Mouse (Mus musculus) thymus, adult 2 months (tissue): Measurements from ENCODE around the gene Timm8a1. TPM values are rescaled to one million over a fixed set of nuclear protein-coding genes. Genes with fewer than 3 reads are reported as not detected.

Experiments
- DNase-seq: peaks from one replicate; pipeline ENCODE4 v3.0.0; 2021
- H3K27ac ChIP-seq: fragments of 200-500 bp; 2 replicates; pipeline ENCODE4 v1.5.1; 2012; ENCODE audit warnings: low read length, control low read depth; ENCODE audit not compliant: control insufficient read depth, insufficient read depth
- H3K27me3 ChIP-seq: fragments of 200-500 bp; 2 replicates; pipeline ENCODE4 v1.6.1; 2012; ENCODE audit warnings: mild to moderate bottlenecking, low read length, moderate library complexity, mixed read lengths; ENCODE audit not compliant: control insufficient read depth, insufficient read depth
- H3K36me3 ChIP-seq: fragments of 200-500 bp; 2 replicates; pipeline ENCODE4 v1.6.1; 2012; ENCODE audit warnings: mild to moderate bottlenecking, low read length, moderate library complexity; ENCODE audit not compliant: control insufficient read depth, insufficient read depth
- H3K4me1 ChIP-seq: fragments of 200-500 bp; replicated peaks from 2 replicates; pipeline ENCODE4 v1.6.1; 2012; ENCODE audit warnings: low read length; ENCODE audit not compliant: control insufficient read depth, insufficient read depth
- H3K4me3 ChIP-seq: fragments of 200-500 bp; 2 replicates; pipeline ENCODE4 v1.5.1; 2012; ENCODE audit warnings: mild to moderate bottlenecking, low read length, control low read depth, moderate library complexity; ENCODE audit not compliant: control insufficient read depth, insufficient read depth
- CTCF ChIP-seq: fragments of 200-500 bp; IDR thresholded peaks from 2 replicates; pipeline ENCODE4 v1.5.1; 2012; ENCODE audit warnings: mild to moderate bottlenecking, control low read depth, low read length, moderate library complexity, borderline replicate concordance; ENCODE audit not compliant: control insufficient read depth, poor library complexity, insufficient read depth; ENCODE audit errors: extremely low read depth
- POLR2A ChIP-seq: fragments of 200-500 bp; IDR thresholded peaks from 2 replicates; pipeline ENCODE4 v1.6.1; 2012; ENCODE audit warnings: mild to moderate bottlenecking, low read length, control low read depth, moderate library complexity; ENCODE audit not compliant: control insufficient read depth, poor library complexity, insufficient read depth; ENCODE audit errors: extremely low read depth
- WGBS: fragments of 180-500 bp; shearing (Covaris S2); methylation state at CpG from one replicate; pipeline ENCODE4 v1.1.7; 2018; 5-methylcytosine and 5-hydroxymethylcytosine counted together
- polyA plus RNA-seq: library from polyadenylated mRNA; depleted of rRNA; stranded (reverse); fragments of >200 nt; gene quantifications from 2 replicates; pipeline ENCODE4 v1.2.3, GENCODE M21; 2012; rRNA removed

Timm8a1 gene
- polyA plus RNA-seq, 1 experiment = 1.8 TPM

GRCm38 (mm10) chrX:134525260-134525659 is 16.4 kb downstream of the Timm8a1 start:
- no peaks in the 10 kb centered on the region for H3K27me3 ChIP-seq
- no peak for DNase-seq
- WGBS = 91% methylated on average over 4 of the region's 4 CpGs
- H3K36me3 ChIP-seq = no peaks in the 10 kb centered on the region
- H3K27ac ChIP-seq = no peak overlapping the region
- H3K4me1 ChIP-seq = no peaks in the 10 kb centered on the region
- no peak overlapping the region for H3K4me3 ChIP-seq
- no peak for TF ChIP-seq POLR2A
- no peak for TF ChIP-seq CTCF

- Histone ChIP-seq H3K4me1 (no peaks in the 10 kb centered on the region), H3K27ac (no peak overlapping the region), H3K36me3 (no peaks in the 10 kb centered on the region), H3K4me3 (no peak overlapping the region), H3K27me3 (no peaks in the 10 kb centered on the region)
- 69% methylated on average over 4 of the region's 4 CpGs for WGBS
- no peak for TF ChIP-seq POLR2A
- no peak for TF ChIP-seq CTCF
- DNase-seq = no peak
Observed at GRCm38 (mm10) chrX:134523772-134524171, 17.9 kb downstream of the Timm8a1 start.

GRCm38 (mm10) chrX:134509473-134509872 is 32.2 kb downstream of the Timm8a1 start:
- Histone ChIP-seq H3K36me3 (no peaks in the 10 kb centered on the region), H3K4me3 (no peak overlapping the region), H3K27me3 (no peaks in the 10 kb centered on the region), H3K27ac (no peak overlapping the region), H3K4me1 (no peaks in the 10 kb centered on the region)
- TF ChIP-seq CTCF (no peak), POLR2A (no peak)
- DNase-seq = no peak
- 13% methylated on average over 2 of the region's 2 CpGs for WGBS

- no peaks in the 10 kb centered on the region for H3K36me3 ChIP-seq
- no peaks in the 10 kb centered on the region for H3K4me1 ChIP-seq
- H3K27me3 ChIP-seq = no peaks in the 10 kb centered on the region
- no peak for TF ChIP-seq CTCF
- TF ChIP-seq POLR2A = no peak
- WGBS = 88% methylated on average over 6 of the region's 6 CpGs
- H3K4me3 ChIP-seq = no peak overlapping the region
- H3K27ac ChIP-seq = no peak overlapping the region
- DNase-seq = no peak
Observed at GRCm38 (mm10) chrX:134507977-134508376, 33.7 kb downstream of the Timm8a1 start.

- Histone ChIP-seq H3K36me3 (no peaks in the 10 kb centered on the region), H3K27ac (no peak overlapping the region), H3K27me3 (no peaks in the 10 kb centered on the region), H3K4me3 (no peak overlapping the region), H3K4me1 (no peaks in the 10 kb centered on the region)
- WGBS = 83% methylated on average over 8 of the region's 8 CpGs
- DNase-seq = no peak
- TF ChIP-seq POLR2A (no peak), CTCF (no peak)
Observed at GRCm38 (mm10) chrX:134500651-134501050, 41.0 kb downstream of the Timm8a1 start.

Other genes with a start within 250 kb of the Timm8a1 start
- 1.9 and 2.3 TPM in 2 replicates for gene Tmem35a, start 246.6 kb downstream of the Timm8a1 start, polyA plus RNA-seq
- gene Cenpi, start 233.8 kb downstream of the Timm8a1 start, polyA plus RNA-seq = 5.5 and 6.4 TPM in 2 replicates
- 0.97 and 1.1 TPM in 2 replicates for gene Drp2, start 137.3 kb downstream of the Timm8a1 start, polyA plus RNA-seq
- gene Taf7l, start 65.4 kb downstream of the Timm8a1 start, polyA plus RNA-seq = not detected in 2 replicates
- gene Btk, start 41.7 kb upstream of the Timm8a1 start, polyA plus RNA-seq = 1.4 and 1.5 TPM in 2 replicates
- gene Rpl36a, start 43.8 kb upstream of the Timm8a1 start, polyA plus RNA-seq = 157 and 177 TPM in 2 replicates
- gene Gla, start 59.3 kb upstream of the Timm8a1 start, polyA plus RNA-seq = 2.0 TPM in 2 replicates
- gene Hnrnph2, start 59.3 kb upstream of the Timm8a1 start, polyA plus RNA-seq = 15.9 and 18.2 TPM in 2 replicates
- 0.70 and 0.73 TPM in 2 replicates for gene Armcx4, start 144.7 kb upstream of the Timm8a1 start, polyA plus RNA-seq
- gene Armcx1, start 176.1 kb upstream of the Timm8a1 start, polyA plus RNA-seq = 2.8 TPM in 2 replicates
- 3.4 and 4.0 TPM in 2 replicates for gene Armcx6, start 209.6 kb upstream of the Timm8a1 start, polyA plus RNA-seq
- gene Armcx3, start 214.7 kb upstream of the Timm8a1 start, polyA plus RNA-seq = 3.8 and 5.8 TPM in 2 replicates